Mouse (Mus musculus): Measurements from ENCODE around the gene Nup93. TPM values are rescaled to one million over a fixed set of nuclear protein-coding genes. Genes with fewer than 3 reads are reported as not detected.
A peak's percentile ranks its signal among the peaks of the same experiment; 100 is the strongest.

Gene Nup93
- total and polyA plus RNA-seq, 2 experiments, result 2.3 to 4.6 TPM

DNA sequence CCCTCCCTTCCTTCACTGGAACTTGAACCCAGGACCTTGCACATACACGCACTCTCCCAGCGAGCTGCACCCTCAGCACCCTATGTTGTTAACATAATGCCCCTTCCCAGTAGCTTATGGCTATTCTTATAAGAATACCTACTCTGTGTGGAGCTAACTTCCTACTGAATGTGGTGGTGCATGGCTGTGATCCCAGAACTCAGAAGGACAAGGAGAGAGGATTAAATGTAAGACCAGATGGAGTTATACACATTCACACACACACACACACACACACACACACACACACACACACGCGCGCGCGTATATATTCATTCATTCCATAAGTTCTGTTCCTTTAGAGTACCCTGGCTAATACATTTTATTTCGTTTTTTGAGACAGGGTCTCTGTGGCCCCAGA lies 8.1 kb upstream of the Nup93 start:
- TF ChIP-seq CTCF (IDR thresholded peaks at IDR 0.05; ENCODE audit: low read depth, low read length) (no peak), POLR2A (IDR thresholded peaks at IDR 0.05; ENCODE audit: extremely low read depth, insufficient read depth, low read length) (no peak)
- H3K4me3 ChIP-seq (ENCODE audit: insufficient read depth, low read depth, low read length), result no peak overlapping the region
- no peaks in the 10 kb centered on the region for H3K36me3 ChIP-seq (ENCODE audit: control insufficient read depth, insufficient read depth, low read length)
- no peaks in the 10 kb centered on the region for H3K27me3 ChIP-seq (ENCODE audit: control insufficient read depth, insufficient read depth, low read length)
- peaks cover 2% of the 10 kb centered on the region; the same call in 1 of the 2 replicates for H3K4me1 ChIP-seq (ENCODE audit: control insufficient read depth, insufficient read depth, low read length)
- H3K79me2 ChIP-seq (ENCODE audit: control insufficient read depth, insufficient read depth, low read length), result no peaks in the 10 kb centered on the region
- H3K27ac ChIP-seq (replicated peaks; ENCODE audit: insufficient read depth, low read depth, low read length), result no peak overlapping the region
- no peak for DNase-seq (ENCODE audit: extremely low read depth, low read depth, low spot score)
- whole genome bisulfite sequencing, result 81% methylated on average over 8 of the region's 8 CpGs
- no peak overlapping the region for H3K9ac ChIP-seq (ENCODE audit: low read depth, low read length)

DNA sequence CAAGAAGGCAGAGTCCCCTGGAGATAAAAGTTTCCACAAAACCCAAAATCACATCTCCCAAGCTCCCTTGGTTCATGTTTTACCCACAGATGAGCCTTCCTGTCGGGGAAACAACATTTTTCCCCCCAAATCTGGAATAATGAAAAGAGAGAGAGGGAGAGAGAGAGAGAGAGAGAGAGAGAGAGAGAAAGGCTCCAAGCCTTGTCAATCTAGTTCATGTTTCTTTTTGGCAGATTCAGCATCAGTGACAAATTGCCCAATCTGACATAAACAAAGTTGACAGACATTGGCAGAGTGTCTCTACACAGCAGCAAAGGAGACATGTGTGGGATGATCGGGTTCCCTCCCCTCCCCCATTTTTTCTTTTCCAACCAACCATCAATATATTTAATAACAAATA lies 6.9 kb upstream of the Nup93 start:
- WGBS, result 49% methylated on average over 2 of the region's 2 CpGs
- Histone ChIP-seq H3K9ac (ENCODE audit: low read depth, low read length) (no peak overlapping the region), H3K27ac (replicated peaks; ENCODE audit: insufficient read depth, low read depth, low read length) (no peak overlapping the region)

DNA sequence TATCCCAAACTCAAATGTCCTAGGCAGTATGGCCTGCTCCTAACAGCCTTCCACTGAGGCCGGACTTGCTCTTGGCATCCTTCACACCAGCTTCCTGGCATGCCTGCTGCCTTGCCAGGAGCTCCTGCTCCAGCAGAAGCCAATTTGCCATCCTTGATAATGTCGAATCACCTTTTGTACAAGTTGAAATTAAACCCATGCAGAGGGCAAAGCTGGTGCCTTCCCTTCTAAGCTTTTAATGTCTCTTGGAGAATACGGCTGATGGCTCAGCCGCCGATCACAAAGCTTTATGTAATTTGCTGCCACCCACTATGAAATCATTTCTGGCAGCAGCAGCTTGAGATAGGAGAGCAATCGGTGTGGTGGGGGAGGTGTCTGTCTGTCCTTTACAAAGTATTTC lies 4.7 kb upstream of the Nup93 start:
- Histone ChIP-seq H3K4me1 (ENCODE audit: control insufficient read depth, insufficient read depth, low read length) (peaks cover 3% of the 10 kb centered on the region; the same call in 1 of the 2 replicates), H3K36me3 (ENCODE audit: control insufficient read depth, insufficient read depth, low read length) (no peaks in the 10 kb centered on the region), H3K27me3 (ENCODE audit: control insufficient read depth, insufficient read depth, low read length) (no peaks in the 10 kb centered on the region), H3K4me3 (ENCODE audit: insufficient read depth, low read depth, low read length) (no peak overlapping the region), H3K9ac (ENCODE audit: low read depth, low read length) (no peak overlapping the region), H3K79me2 (ENCODE audit: control insufficient read depth, insufficient read depth, low read length) (no peaks in the 10 kb centered on the region), H3K27ac (replicated peaks; ENCODE audit: insufficient read depth, low read depth, low read length) (no peak overlapping the region)
- 54% methylated on average over 6 of the region's 6 CpGs for WGBS
- TF ChIP-seq CTCF (IDR thresholded peaks at IDR 0.05; ENCODE audit: low read depth, low read length) (no peak), POLR2A (IDR thresholded peaks at IDR 0.05; ENCODE audit: extremely low read depth, insufficient read depth, low read length) (no peak)
- no peak for DNase-seq (ENCODE audit: extremely low read depth, low read depth, low spot score)

More for the DNA sequence above, 6.9 kb upstream of the Nup93 start:
- no peaks in the 10 kb centered on the region for H3K79me2 ChIP-seq (ENCODE audit: control insufficient read depth, insufficient read depth, low read length)
- peak; percentile 8 for DNase-seq (ENCODE audit: extremely low read depth, low read depth, low spot score)
- H3K4me3 ChIP-seq (ENCODE audit: insufficient read depth, low read depth, low read length), result no peak overlapping the region
- no peaks in the 10 kb centered on the region for H3K27me3 ChIP-seq (ENCODE audit: control insufficient read depth, insufficient read depth, low read length)
- no peak for TF ChIP-seq POLR2A (IDR thresholded peaks at IDR 0.05; ENCODE audit: extremely low read depth, insufficient read depth, low read length)
- TF ChIP-seq CTCF (IDR thresholded peaks at IDR 0.05; ENCODE audit: low read depth, low read length), result no peak
- H3K4me1 ChIP-seq (ENCODE audit: control insufficient read depth, insufficient read depth, low read length), result peaks cover 2% of the 10 kb centered on the region; the same call in 1 of the 2 replicates
- H3K36me3 ChIP-seq (ENCODE audit: control insufficient read depth, insufficient read depth, low read length), result no peaks in the 10 kb centered on the region

DNA sequence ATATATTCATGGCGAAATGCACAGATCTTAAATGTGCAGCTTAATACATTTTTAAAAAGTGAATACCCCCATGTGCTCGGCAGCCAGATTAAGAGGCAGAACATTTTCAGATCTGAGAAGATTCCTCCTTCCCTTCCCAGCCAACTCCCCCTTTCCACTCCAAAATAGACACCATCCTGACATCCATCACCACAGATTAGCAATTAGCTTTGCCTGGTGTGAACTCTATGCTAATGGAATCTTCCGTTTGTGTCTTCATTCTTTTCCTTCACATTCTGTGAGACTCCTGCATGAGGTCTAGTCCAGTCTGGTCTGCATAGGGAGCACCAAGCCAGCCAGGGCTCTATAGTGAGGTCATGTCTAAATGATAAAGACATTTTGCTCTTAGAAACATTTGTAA lies 4.1 kb upstream of the Nup93 start:
- Histone ChIP-seq H3K36me3 (ENCODE audit: control insufficient read depth, insufficient read depth, low read length) (no peaks in the 10 kb centered on the region), H3K4me1 (ENCODE audit: control insufficient read depth, insufficient read depth, low read length) (peaks cover 3% of the 10 kb centered on the region; the same call in 1 of the 2 replicates), H3K27me3 (ENCODE audit: control insufficient read depth, insufficient read depth, low read length) (no peaks in the 10 kb centered on the region), H3K4me3 (ENCODE audit: insufficient read depth, low read depth, low read length) (no peak overlapping the region), H3K9ac (ENCODE audit: low read depth, low read length) (no peak overlapping the region), H3K79me2 (ENCODE audit: control insufficient read depth, insufficient read depth, low read length) (no peaks in the 10 kb centered on the region; the same call in 1 of the 2 replicates), H3K27ac (replicated peaks; ENCODE audit: insufficient read depth, low read depth, low read length) (no peak overlapping the region)
- 78% methylated on average over 3 of the region's 3 CpGs for WGBS
- no peak for TF ChIP-seq POLR2A (IDR thresholded peaks at IDR 0.05; ENCODE audit: extremely low read depth, insufficient read depth, low read length)
- TF ChIP-seq CTCF (IDR thresholded peaks at IDR 0.05; ENCODE audit: low read depth, low read length), result no peak
- no peak for DNase-seq (ENCODE audit: extremely low read depth, low read depth, low spot score)

DNA sequence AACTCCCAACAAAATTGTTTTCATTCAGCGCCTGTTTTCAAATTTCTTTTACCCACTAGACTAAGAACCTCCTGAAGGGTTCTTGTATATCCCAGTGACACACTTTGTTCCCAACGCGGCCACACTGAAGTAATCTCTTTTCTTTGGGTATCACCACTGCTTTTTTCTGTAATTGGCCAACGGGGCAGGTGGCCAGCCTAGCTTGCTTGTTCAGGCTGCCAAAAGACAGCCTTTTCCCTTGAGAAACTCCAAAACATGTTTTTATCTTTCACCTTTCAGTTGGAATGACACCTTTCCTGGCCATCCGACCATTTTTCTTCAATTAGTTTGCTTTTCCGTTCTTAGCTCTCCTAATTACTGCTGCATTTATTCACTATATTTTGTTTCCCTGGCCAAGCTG lies 545 bp upstream of the Nup93 start:
- peak overlapping the region; percentile 69 for H3K27ac ChIP-seq (replicated peaks; ENCODE audit: insufficient read depth, low read depth, low read length)

DNA sequence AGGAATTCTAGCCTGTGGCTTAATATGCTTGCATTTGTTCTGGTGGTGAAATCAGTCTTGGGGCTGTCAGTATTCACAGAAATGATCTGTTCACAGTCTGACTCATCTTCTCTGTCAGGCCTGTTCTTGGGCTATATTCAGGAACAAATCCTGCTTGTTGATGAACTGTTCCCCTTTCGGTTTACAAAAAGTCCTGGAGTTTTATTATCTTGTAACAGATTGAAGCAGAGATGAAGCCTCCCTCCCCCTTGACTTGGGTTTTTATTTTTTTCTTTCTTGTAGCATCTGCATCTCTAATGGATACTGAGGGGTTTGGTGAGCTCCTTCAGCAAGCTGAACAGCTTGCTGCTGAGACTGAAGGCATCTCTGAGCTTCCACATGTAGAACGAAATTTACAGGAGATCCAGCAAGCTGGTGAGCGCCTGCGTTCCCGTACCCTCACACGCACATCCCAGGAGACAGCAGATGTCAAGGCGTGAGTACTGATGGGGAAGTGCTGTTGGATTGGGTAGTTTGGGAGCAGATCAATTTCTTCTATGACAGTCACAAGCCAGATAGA lies 13.1 kb downstream of the Nup93 start:
- Histone ChIP-seq H3K9ac (ENCODE audit: low read depth, low read length) (no peak overlapping the region), H3K4me3 (ENCODE audit: insufficient read depth, low read depth, low read length) (no peak overlapping the region), H3K79me2 (ENCODE audit: control insufficient read depth, insufficient read depth, low read length) (no peaks in the 10 kb centered on the region), H3K36me3 (ENCODE audit: control insufficient read depth, insufficient read depth, low read length) (peaks cover 7% of the 10 kb centered on the region; the same call in 1 of the 2 replicates), H3K27ac (replicated peaks; ENCODE audit: insufficient read depth, low read depth, low read length) (no peak overlapping the region), H3K4me1 (ENCODE audit: control insufficient read depth, insufficient read depth, low read length) (no peaks in the 10 kb centered on the region), H3K27me3 (ENCODE audit: control insufficient read depth, insufficient read depth, low read length) (no peaks in the 10 kb centered on the region)
- TF ChIP-seq CTCF (IDR thresholded peaks at IDR 0.05; ENCODE audit: low read depth, low read length), result no peak
- 92% methylated on average over 7 of the region's 7 CpGs for WGBS
- DNase-seq (ENCODE audit: extremely low read depth, low read depth, low spot score), result no peak

More for the DNA sequence above, 545 bp upstream of the Nup93 start:
- Histone ChIP-seq H3K79me2 (ENCODE audit: control insufficient read depth, insufficient read depth, low read length) (peaks cover 4% of the 10 kb centered on the region), H3K9ac (ENCODE audit: low read depth, low read length) (peak overlapping the region; percentile 68), H3K27me3 (ENCODE audit: control insufficient read depth, insufficient read depth, low read length) (no peaks in the 10 kb centered on the region), H3K4me1 (ENCODE audit: control insufficient read depth, insufficient read depth, low read length) (peaks cover 5% of the 10 kb centered on the region; the same call in 1 of the 2 replicates), H3K4me3 (ENCODE audit: insufficient read depth, low read depth, low read length) (no peak overlapping the region), H3K36me3 (ENCODE audit: control insufficient read depth, insufficient read depth, low read length) (no peaks in the 10 kb centered on the region)
- no peak for DNase-seq (ENCODE audit: extremely low read depth, low read depth, low spot score)
- 69% methylated on average over 6 of the region's 6 CpGs for WGBS
- TF ChIP-seq POLR2A (IDR thresholded peaks at IDR 0.05; ENCODE audit: extremely low read depth, insufficient read depth, low read length) (no peak), CTCF (IDR thresholded peaks at IDR 0.05; ENCODE audit: low read depth, low read length) (no peak)
